Mouse (Mus musculus): ENCODE measurements around the gene Rtn4rl2.

DNA sequence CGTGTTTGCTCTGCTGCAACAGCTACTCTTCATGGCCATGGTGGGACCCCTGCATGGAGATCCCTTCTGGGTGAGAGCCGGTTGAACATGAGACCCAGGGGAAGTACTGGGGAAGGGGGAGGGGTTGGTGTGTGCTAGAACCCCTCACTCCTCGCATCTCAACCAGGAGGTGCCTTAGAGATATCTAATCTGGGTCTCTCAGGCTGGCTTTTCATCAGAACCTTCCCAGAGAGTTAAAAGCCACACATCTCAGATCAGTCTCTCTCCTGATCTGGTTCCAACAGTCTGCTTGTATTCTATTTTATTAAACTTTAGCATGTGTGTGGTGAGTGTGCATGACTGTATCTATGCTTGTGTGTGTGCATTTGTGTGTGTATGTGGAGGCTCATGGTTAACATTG is 25.1 kb downstream of the Rtn4rl2 start:
- TF ChIP-seq POLR2A (IDR thresholded peaks at IDR 0.05; ENCODE audit: insufficient read depth, low read length) (no peak), CTCF (IDR thresholded peaks at IDR 0.05; ENCODE audit: low read depth, low read length) (no peak), EP300 (IDR thresholded peaks at IDR 0.05; ENCODE audit: insufficient read depth, low read depth, low read length) (no peak)
